In the genomic region with DNA sequence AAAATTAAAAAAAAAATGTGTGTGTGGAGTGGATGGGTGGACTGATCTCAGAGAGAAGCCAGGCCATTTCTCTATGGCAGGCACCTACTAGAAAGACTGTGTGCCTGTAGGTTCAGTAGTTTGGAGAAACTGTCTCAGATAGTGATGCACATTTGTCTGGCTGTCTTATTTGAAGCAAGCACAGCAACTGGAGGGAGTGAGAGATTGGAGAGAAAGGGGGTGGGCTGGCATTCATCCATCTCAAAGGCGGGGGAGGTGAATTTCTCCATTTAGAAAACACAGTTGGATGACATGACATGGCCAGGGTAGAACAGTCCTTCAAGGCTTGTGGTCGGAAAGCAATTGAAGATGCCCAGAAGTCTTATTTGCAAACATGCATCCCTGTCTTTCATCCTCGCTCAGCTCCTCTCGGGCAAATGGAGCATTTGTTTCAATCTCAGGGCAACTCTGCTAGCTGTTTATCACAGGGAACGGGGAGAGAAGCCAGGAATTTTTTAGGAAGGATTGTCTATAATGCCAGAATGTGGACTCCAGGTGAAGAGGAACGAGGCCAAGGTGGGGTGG, we compare ENCODE assay signal across 13 mouse cellular contexts.
DNase-seq lines count a peak whose midpoint lies in the region; ATAC-seq and TF ChIP-seq lines count a peak whose summit lies in the region.
"Had no signal": no experiment of that assay in that cellular context is flagged by ENCODE, and none has a peak within 500 bp of the region (broad histone marks: within the 10 kb centered on the region; RNA-seq: fewer than 3 reads in every experiment).

No protein-coding gene starts in this region.

- peak; percentile 32 for DNase-seq in heart, postnatal 4 days
- DNase-seq in heart, embryonic 10.5 days (ENCODE audit: low spot score): no peak
- DNase-seq in cerebellum, adult 9-10 months: peak; percentile 43
- DNase-seq in layer of hippocampus, adult 2 months (ENCODE audit: low spot score in 2 of 2): peak; percentile 23 to 37
- DNase-seq in left cerebral cortex, postnatal 4 days: peak; percentile 61
- no peak for DNase-seq in lung, adult 18-20 months
- no peak for DNase-seq in urinary bladder, postnatal 10 days (ENCODE audit: low spot score)

- H3K9me3 ChIP-seq in heart, embryonic 10.5 days: no peaks in the 10 kb centered on the region
- no peaks in the 10 kb centered on the region for H3K9me3 ChIP-seq in intestine, embryonic 16.5 days (ENCODE audit: control insufficient read depth, low read length)
- H3K9me3 ChIP-seq: embryonic facial prominence, embryonic 13.5 days; midbrain, embryonic 13.5 days had no signal

- H3K4me1 ChIP-seq in heart, embryonic 10.5 days: no peaks in the 10 kb centered on the region
- no peaks in the 10 kb centered on the region for H3K4me1 ChIP-seq in intestine, embryonic 16.5 days (ENCODE audit: control insufficient read depth, insufficient read depth, low read length)
- H3K4me1 ChIP-seq: embryonic facial prominence, embryonic 13.5 days had no signal

- H3K27ac ChIP-seq in heart, embryonic 10.5 days: no peak overlapping the region
- no peak overlapping the region for H3K27ac ChIP-seq in layer of hippocampus, adult 2 months
- H3K27ac ChIP-seq in intestine, embryonic 16.5 days (ENCODE audit: low read length): no peak overlapping the region
- H3K27ac ChIP-seq: embryonic facial prominence, embryonic 13.5 days; midbrain, embryonic 13.5 days had no signal

- intact Hi-C loops in left cerebral cortex, postnatal 4 days (cut with DNase I): loop anchor here (10.0 kb wide), 1 partner anchor 208 kb away; the partner anchor contains the start of gene Fam78b

- no peak overlapping the region for H3K4me3 ChIP-seq in heart, embryonic 10.5 days
- H3K4me3 ChIP-seq in layer of hippocampus, adult 2 months: no peak overlapping the region
- no peak overlapping the region for H3K4me3 ChIP-seq in intestine, embryonic 16.5 days (ENCODE audit: low read length)
- H3K4me3 ChIP-seq: embryonic facial prominence, embryonic 13.5 days; midbrain, embryonic 13.5 days had no signal

- no peak overlapping the region for H3K9ac ChIP-seq in intestine, embryonic 16.5 days (ENCODE audit: low read depth, low read length)
- H3K9ac ChIP-seq: embryonic facial prominence, embryonic 13.5 days; midbrain, embryonic 13.5 days had no signal

- TF ChIP-seq CTCF in layer of hippocampus, adult 2 months (conservative IDR thresholded peaks at IDR 0.05): no peak

- 60% methylated on average over 6 of the region's 6 CpGs for WGBS in heart, embryonic 10.5 days
- WGBS in intestine, embryonic 16.5 days: 57% methylated on average over 6 of the region's 6 CpGs

- H3K36me3 ChIP-seq in heart, embryonic 10.5 days: no peaks in the 10 kb centered on the region
- H3K36me3 ChIP-seq in intestine, embryonic 16.5 days (ENCODE audit: control insufficient read depth, insufficient read depth, low read length): no peaks in the 10 kb centered on the region
- H3K36me3 ChIP-seq: embryonic facial prominence, embryonic 13.5 days; midbrain, embryonic 13.5 days had no signal

- no peaks in the 10 kb centered on the region for H3K27me3 ChIP-seq in heart, embryonic 10.5 days (ENCODE audit: insufficient read depth, poor library complexity, severe bottlenecking)
- H3K27me3 ChIP-seq in intestine, embryonic 16.5 days (replicated peaks; ENCODE audit: control insufficient read depth, insufficient read depth, low read length): no peaks in the 10 kb centered on the region
- H3K27me3 ChIP-seq: embryonic facial prominence, embryonic 13.5 days; midbrain, embryonic 13.5 days had no signal

- ATAC-seq in intestine, embryonic 16.5 days: no peak
- ATAC-seq: forebrain, embryonic 16.5 days; lung, postnatal 0 days; midbrain, embryonic 13.5 days had no signal

- H3K4me2 ChIP-seq in intestine, embryonic 16.5 days (ENCODE audit: low read depth, low read length): no peak overlapping the region
- H3K4me2 ChIP-seq: embryonic facial prominence, embryonic 13.5 days; liver, embryonic 11.5 days; midbrain, embryonic 13.5 days had no signal

Comparison
In these comparisons a context has a peak if more than half of its experiments do, and no peak if none do; other contexts are left out.
1. DNase-seq: peak in heart, postnatal 4 days (single experiment), cerebellum, adult 9-10 months (single experiment), layer of hippocampus, adult 2 months (2 of 2) and left cerebral cortex, postnatal 4 days (single experiment); none in heart, embryonic 10.5 days (single experiment), lung, adult 18-20 months (0 of 2) and urinary bladder, postnatal 10 days (single experiment).